Mouse (Mus musculus): ENCODE results near the gene Ctsd.

DNA sequence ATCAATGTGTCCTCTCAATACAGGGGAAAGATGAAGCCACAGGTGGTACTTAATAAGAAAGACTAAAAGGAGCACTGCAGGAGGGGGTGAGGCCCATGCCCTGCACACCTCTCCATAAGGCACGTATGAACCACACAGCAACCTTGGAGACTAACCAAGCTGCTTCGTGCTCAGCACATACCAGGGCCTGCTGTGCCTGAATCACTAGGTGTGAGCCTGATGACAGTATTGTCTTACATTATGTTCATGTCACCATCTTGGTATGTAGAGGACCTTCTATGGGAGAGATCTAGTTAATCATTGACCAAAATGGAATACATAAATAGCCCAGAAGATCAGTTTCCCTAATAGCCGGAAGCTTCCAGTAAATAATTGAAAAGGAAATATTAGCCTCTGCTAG is 21.8 kb upstream of the Ctsd start:
- TF ChIP-seq POLR2A (IDR thresholded peaks at IDR 0.05; ENCODE audit: low read depth, low read length) = no peak
- TF ChIP-seq CTCF (IDR thresholded peaks at IDR 0.05; ENCODE audit: extremely low read depth, insufficient read length, insufficient replicate concordance, low read depth, low read length) = no peak

Data from small intestine, adult 2 months (tissue).